Mouse (Mus musculus) CH12.LX (cell line): ENCODE measurements around the gene Ryr1. TPM values are rescaled to one million over a fixed set of nuclear protein-coding genes. Genes with fewer than 3 reads are reported as not detected.

Experiments used
- DNase-seq: peaks from one replicate; pipeline ENCODE4 v3.0.0-alpha.2; 2013; ENCODE audit errors: extremely low read depth
- H3K27ac ChIP-seq: 2 replicates; pipeline ENCODE4 v1.5.1; 2012; ENCODE audit warnings: low read depth, mild to moderate bottlenecking, control low read depth, moderate library complexity; ENCODE audit not compliant: insufficient read depth
- H3K27me3 ChIP-seq: replicated peaks from 2 replicates; pipeline ENCODE3; 2012; ENCODE audit warnings: inconsistent platforms
- H3K36me3 ChIP-seq, 2 experiments: replicated peaks in 1 of 2; 2 replicates each; pipeline versions ENCODE3 to v1.6.1; 2012; ENCODE audit warnings: inconsistent platforms in 1 of 2, low read length in 1 of 2, mild to moderate bottlenecking in 1 of 2, mixed read lengths in 1 of 2, moderate library complexity in 1 of 2; ENCODE audit not compliant: control insufficient read depth in 1 of 2, insufficient read depth in 1 of 2
- H3K4me1 ChIP-seq, 2 experiments: 2 replicates each; pipeline ENCODE4 v1.6.1; 2012; ENCODE audit warnings: inconsistent platforms in 1 of 2, moderate library complexity in 1 of 2; ENCODE audit not compliant: insufficient read depth in 2 of 2, control insufficient read depth in 1 of 2
- H3K4me2 ChIP-seq: 2 replicates; pipeline ENCODE4 v1.6.1; 2012; ENCODE audit warnings: low read depth, mild to moderate bottlenecking, control low read depth; ENCODE audit not compliant: poor library complexity, insufficient read depth, severe bottlenecking
- H3K4me3 ChIP-seq, 3 experiments: fragments of 150-350 bp in 1 of 3; sonication (generic) in 1 of 3; replicated peaks in 1 of 3; 2 replicates each; pipeline versions ENCODE3 to v1.5.1; 2011 to 2012; ENCODE audit warnings: low read depth in 2 of 3, low read length in 2 of 3, mild to moderate bottlenecking in 2 of 3, moderate library complexity in 2 of 3, control low read depth in 1 of 3, improper control_type of control experiment in 1 of 3, inconsistent platforms in 1 of 3, mixed read lengths in 1 of 3; ENCODE audit not compliant: poor library complexity in 1 of 3
- H3K79me2 ChIP-seq: replicated peaks from 2 replicates; pipeline ENCODE4 v1.6.1; 2012; ENCODE audit warnings: mild to moderate bottlenecking, moderate library complexity; ENCODE audit not compliant: control insufficient read depth, poor library complexity, insufficient read depth, severe bottlenecking; ENCODE audit errors: extremely low read depth
- H3K9ac ChIP-seq: 2 replicates; pipeline ENCODE4 v1.6.1; 2012; ENCODE audit warnings: low read depth, mild to moderate bottlenecking, control low read depth, moderate library complexity; ENCODE audit not compliant: insufficient read depth
- H3K9me3 ChIP-seq: replicated peaks from 2 replicates; pipeline ENCODE3; 2012; ENCODE audit warnings: low read length, inconsistent platforms, mixed read lengths
- CHD1 ChIP-seq: IDR thresholded peaks from 2 replicates; pipeline ENCODE4 v1.6.1; 2012; ENCODE audit warnings: low read depth, low read length, improper control_type of control experiment, inconsistent platforms
- CTCF ChIP-seq, 2 experiments: IDR thresholded peaks in 1 of 2; conservative IDR thresholded peaks in 1 of 2; 2 replicates each; pipeline ENCODE4 v1.5.1; 2011 to 2012; ENCODE audit warnings: low read depth in 2 of 2, low read length in 2 of 2, improper control_type of control experiment in 1 of 2, inconsistent platforms in 1 of 2, mild to moderate bottlenecking in 1 of 2, moderate library complexity in 1 of 2
- E2F4 ChIP-seq: IDR thresholded peaks from 2 replicates; pipeline ENCODE4 v1.6.1; 2011; ENCODE audit warnings: low read depth, low read length, improper control_type of control experiment; ENCODE audit not compliant: insufficient replicate concordance
- ELF1 ChIP-seq: IDR thresholded peaks from 2 replicates; pipeline ENCODE4 v1.6.1; 2014; ENCODE audit warnings: low read depth, mild to moderate bottlenecking, inconsistent platforms, low read length, improper control_type of control experiment
- EP300 ChIP-seq: IDR thresholded peaks from 2 replicates; pipeline ENCODE4 v1.6.1; 2011; ENCODE audit warnings: low read length, improper control_type of control experiment
- GABPA ChIP-seq: IDR thresholded peaks from 2 replicates; pipeline ENCODE4 v1.6.1; 2012; ENCODE audit warnings: low read depth, low read length, improper control_type of control experiment, inconsistent platforms; ENCODE audit not compliant: insufficient replicate concordance
- HCFC1 ChIP-seq: IDR thresholded peaks from 2 replicates; pipeline ENCODE4 v1.6.1; 2012; ENCODE audit warnings: low read depth, mild to moderate bottlenecking, inconsistent platforms, low read length, improper control_type of control experiment
- MAFK ChIP-seq: IDR thresholded peaks from 2 replicates; pipeline ENCODE4 v1.6.1; 2011; ENCODE audit warnings: low read length, improper control_type of control experiment; ENCODE audit not compliant: insufficient replicate concordance
- MAX ChIP-seq: IDR thresholded peaks from 2 replicates; pipeline ENCODE4 v1.6.1; 2011; ENCODE audit warnings: low read length, improper control_type of control experiment
- MAZ ChIP-seq: IDR thresholded peaks from 2 replicates; pipeline ENCODE4 v1.6.1; 2012; ENCODE audit warnings: low read depth, mild to moderate bottlenecking, inconsistent platforms, low read length, improper control_type of control experiment, moderate library complexity
- MYC ChIP-seq: IDR thresholded peaks from 2 replicates; pipeline ENCODE4 v1.6.1; 2011; ENCODE audit warnings: low read depth, mild to moderate bottlenecking, improper control_type of control experiment, low read length
- NELFE ChIP-seq: IDR thresholded peaks from 2 replicates; pipeline ENCODE4 v1.6.1; 2011; ENCODE audit warnings: low read depth, low read length, improper control_type of control experiment
- NRF1 ChIP-seq: IDR thresholded peaks from 2 replicates; pipeline ENCODE4 v1.6.1; 2014; ENCODE audit warnings: low read depth, mild to moderate bottlenecking, inconsistent platforms, low read length, improper control_type of control experiment, moderate library complexity
- POLR2A ChIP-seq: IDR thresholded peaks from 2 replicates; pipeline ENCODE4 v1.6.1; 2011; ENCODE audit warnings: low read depth, mild to moderate bottlenecking, improper control_type of control experiment, low read length
- RCOR1 ChIP-seq: conservative IDR thresholded peaks from 2 replicates; pipeline ENCODE4 v1.6.1; 2012; ENCODE audit warnings: low read depth, mild to moderate bottlenecking, inconsistent platforms, low read length, improper control_type of control experiment
- SMC3 ChIP-seq: IDR thresholded peaks from 2 replicates; pipeline ENCODE4 v1.6.1; 2011; ENCODE audit warnings: low read depth, low read length, improper control_type of control experiment
- TCF12 ChIP-seq: IDR thresholded peaks from 2 replicates; pipeline ENCODE4 v1.6.1; 2014; ENCODE audit warnings: low read depth, mild to moderate bottlenecking, inconsistent platforms, low read length, improper control_type of control experiment
- UBTF ChIP-seq: IDR thresholded peaks from 2 replicates; pipeline ENCODE4 v1.6.1; 2012; ENCODE audit warnings: low read depth, mild to moderate bottlenecking, inconsistent platforms, low read length, improper control_type of control experiment, moderate library complexity
- USF2 ChIP-seq: conservative IDR thresholded peaks from 2 replicates; pipeline ENCODE4 v1.6.1; 2011; ENCODE audit warnings: low read depth, low read length, improper control_type of control experiment
- ZC3H11A ChIP-seq: IDR thresholded peaks from 2 replicates; pipeline ENCODE4 v1.6.1; 2012; ENCODE audit warnings: low read depth, mild to moderate bottlenecking, inconsistent platforms, low read length, improper control_type of control experiment
- ZMIZ1 ChIP-seq: IDR thresholded peaks from 2 replicates; pipeline ENCODE4 v1.6.1; 2012; ENCODE audit warnings: low read depth, mild to moderate bottlenecking, inconsistent platforms, low read length, improper control_type of control experiment
- ZNF384 ChIP-seq: IDR thresholded peaks from 2 replicates; pipeline ENCODE4 v1.6.1; 2012; ENCODE audit warnings: low read depth, low read length, improper control_type of control experiment, inconsistent platforms
- dilution Hi-C: fragments of 300-500 bp; cut with MboI; formaldehyde crosslinking; loops from 2 replicates; pipeline ENCODE4 v1.14.3; 2020; ENCODE audit warnings: low sequenced_read_pairs; ENCODE audit not compliant: extremely low pct_unique_long_range_greater_than_20kb, extremely low pct_ligation_motif_present
- in situ Hi-C: fragments of 300-500 bp; cut with MboI; formaldehyde crosslinking; loops from 3 replicates; pipeline ENCODE4 v1.14.3; 2019; ENCODE audit warnings: low sequenced_read_pairs, low pct_ligation_motif_present, low pct_unique_long_range_greater_than_20kb, mixed read lengths
- polyA plus RNA-seq: library from polyadenylated mRNA; unstranded; fragments of >175 nt; gene quantifications from 2 replicates; pipeline ENCODE4 v1.2.1, GENCODE M21; 2012; ENCODE audit warnings: low read depth; ENCODE audit not compliant: insufficient read length
- total RNA-seq, 2 experiments: library from RNA; depleted of rRNA; stranded (reverse); fragments of 300-350 nt in 1 of 2; fragments of >200 nt in 1 of 2; gene quantifications; 2 replicates each; pipeline ENCODE4 v1.2.3; 2012 to 2014

Ryr1 gene
- total and polyA plus RNA-seq, 3 experiments = 0.43 to 1.1 (median 0.68) TPM

DNA sequence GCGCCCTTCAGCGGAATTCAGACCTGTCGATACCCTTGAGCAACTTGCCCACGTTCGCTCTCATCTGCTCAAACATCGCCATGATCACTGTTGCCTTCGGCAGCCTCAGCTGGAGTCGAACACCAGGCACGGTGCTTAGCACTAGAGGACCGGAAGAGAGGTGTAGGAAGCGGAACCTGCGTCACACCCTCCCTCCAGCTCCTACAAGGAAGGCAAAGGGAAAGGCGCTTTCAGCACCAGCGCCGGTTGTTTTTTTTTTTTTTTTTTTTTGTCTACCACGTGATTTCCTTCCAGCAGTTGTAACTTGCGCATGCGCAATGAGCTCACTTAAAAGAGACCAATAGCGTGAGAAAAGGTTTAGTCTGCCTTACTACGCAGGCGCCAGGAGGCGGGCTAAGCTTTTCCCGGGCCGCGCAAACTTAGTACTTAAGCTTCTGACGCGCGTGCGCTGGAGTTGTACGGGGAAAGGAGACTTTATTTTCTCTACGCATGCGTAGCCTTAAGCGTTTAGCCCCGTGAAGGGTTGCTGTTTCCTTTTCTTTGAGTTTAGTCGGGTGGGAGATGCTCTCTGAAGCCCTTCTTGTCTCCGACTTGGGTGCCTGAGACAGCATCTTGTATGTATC, 143.2 kb downstream of the Ryr1 start, which contains the start of the genes Eif3k and Map4k1 (continued):
- TF ChIP-seq USF2 (peak; percentile 94), UBTF (peak; percentile 67; the same call in 1 of the 2 replicates), EP300 (no peak), ZC3H11A (no peak), MAFK (0 out of 2 replicates have a peak, but pooled peaks have one; percentile 41), ELF1 (peak; percentile 94)

DNA sequence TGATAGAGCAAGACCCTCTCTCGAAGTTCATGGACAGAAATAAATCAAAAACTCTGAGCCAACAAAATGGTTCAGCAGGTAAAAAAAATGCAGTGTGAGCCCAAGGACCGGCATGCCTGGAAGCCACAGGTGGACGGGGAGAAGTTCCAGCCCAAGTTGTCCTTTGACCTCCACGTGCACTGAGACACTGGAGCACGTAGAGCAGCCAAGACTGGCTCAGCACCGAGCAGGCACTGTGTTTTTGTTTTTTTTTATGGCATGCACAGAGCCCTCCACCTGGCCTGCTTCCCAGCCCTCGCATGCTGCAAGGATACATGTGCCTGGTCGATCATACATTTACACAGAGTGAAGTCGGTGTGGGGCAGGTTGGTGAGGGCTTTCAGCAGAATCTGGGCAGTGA, 147.4 kb downstream of the Ryr1 start:
- no peak for TF ChIP-seq TCF12
- no peak for TF ChIP-seq HCFC1
- TF ChIP-seq SMC3 = no peak
- TF ChIP-seq RCOR1 = no peak
- TF ChIP-seq MAZ = no peak
- TF ChIP-seq NRF1 = no peak
- TF ChIP-seq USF2 = no peak
- TF ChIP-seq MAFK = no peak
- TF ChIP-seq NELFE = no peak
- TF ChIP-seq ZMIZ1 = no peak
- TF ChIP-seq POLR2A = no peak
- TF ChIP-seq E2F4 = no peak
- no peak for TF ChIP-seq GABPA
- no peak for TF ChIP-seq ELF1
- TF ChIP-seq, all 38 proteins: peak for 0
- Histone ChIP-seq H3K27ac (no peak overlapping the region), H3K79me2 (peaks cover 22% of the 10 kb centered on the region), H3K9ac (no peak overlapping the region), H3K4me3 (no peak overlapping the region), H3K36me3 (peaks cover 55 to 68% of the 10 kb centered on the region in 2 experiments), H3K4me1 (peaks cover 4 to 31% of the 10 kb centered on the region in 2 experiments), H3K4me2 (no peak overlapping the region), H3K9me3 (no peaks in the 10 kb centered on the region), H3K27me3 (no peaks in the 10 kb centered on the region)
- dilution Hi-C loops = no loop called here
- no peak for DNase-seq
- in situ Hi-C loops = no loop called here

GRCm38 (mm10) chr7:28973025-28973424, 152.0 kb downstream of the Ryr1 start:
- H3K79me2 ChIP-seq = no peaks in the 10 kb centered on the region
- TF ChIP-seq MAFK (no peak), ZNF384 (no peak), CHD1 (no peak), MAX (peak; percentile 59), CTCF (conservative IDR thresholded peaks at IDR 0.05 in 1 of 2, IDR thresholded peaks at IDR 0.05 in 1 of 2; ENCODE audit: low read depth in 2 of 2, low read length in 2 of 2) (peak in 1 of 2 experiments; percentile 28; a peak in 1 of 4 replicates), MYC (peak; percentile 90), RCOR1 (no peak)
- H3K36me3 ChIP-seq = peaks cover 59 to 88% of the 10 kb centered on the region in 2 experiments
- no peaks in the 10 kb centered on the region for H3K27me3 ChIP-seq
- no peaks in the 10 kb centered on the region for H3K9me3 ChIP-seq
- DNase-seq = peak; percentile 17
- H3K27ac ChIP-seq = no peak overlapping the region
- H3K4me2 ChIP-seq = no peak overlapping the region
- H3K4me3 ChIP-seq = no peak overlapping the region
- no peak overlapping the region for H3K9ac ChIP-seq
- in situ Hi-C loops (no loop called here), dilution Hi-C loops (no loop called here)
- peaks cover 4 to 31% of the 10 kb centered on the region in 2 experiments for H3K4me1 ChIP-seq
